Mouse (Mus musculus): ENCODE results near the gene 6430550D23Rik. TPM values are rescaled to one million over a fixed set of nuclear protein-coding genes. Genes with fewer than 3 reads are reported as not detected.

The 6430550D23Rik gene
- total RNA-seq, 4 experiments from 2014 or later: 1.5 to 2.4 (median 1.8) TPM

Other genes starting within 250 kb of the 6430550D23Rik start
- 10 to 100 TPM; 29.2 to 30.8 (median 29.9) TPM for gene Mmp24, start 232.6 kb downstream of the 6430550D23Rik start, total RNA-seq (2022)
- 10 to 100 TPM; 56.9 to 63.1 (median 60.3) TPM for gene BC029722, start 188.6 kb downstream of the 6430550D23Rik start, total RNA-seq (2022)
- gene Eif6, start 181.1 kb downstream of the 6430550D23Rik start, total RNA-seq (2022): 10 to 100 TPM; 78.6 to 93.2 (median 86.3) TPM
- gene Fam83c, start 173.1 kb downstream of the 6430550D23Rik start, total RNA-seq (2022): not detected
- gene Uqcc1, start 77.7 kb downstream of the 6430550D23Rik start, total RNA-seq (2022): 10 to 100 TPM; 82.6 to 97.0 (median 87.0) TPM
- gene Gm15557, start 67.2 kb downstream of the 6430550D23Rik start, total RNA-seq (2022): not detected
- under 1 TPM; 0.20 to 0.37 (median 0.24) TPM for gene Gdf5, start 62.6 kb downstream of the 6430550D23Rik start, total RNA-seq (2022)
- 10 to 100 TPM; 19.3 to 23.7 (median 19.8) TPM for gene Cep250, start 51.5 kb downstream of the 6430550D23Rik start, total RNA-seq (2022)
- 100 to 1,000 TPM; 207 to 236 (median 220) TPM for gene Ergic3, start 68 bp upstream of the 6430550D23Rik start, total RNA-seq (2022)
- not detected for gene Fer1l4, start 45.0 kb upstream of the 6430550D23Rik start, total RNA-seq (2022)
- gene Spag4, start 57.2 kb upstream of the 6430550D23Rik start, total RNA-seq (2022): 1 to 10 TPM; 2.9 to 4.0 (median 3.7) TPM
- gene Cpne1, start 104.0 kb upstream of the 6430550D23Rik start, total RNA-seq (2022): 10 to 100 TPM; 25.2 to 37.8 (median 34.2) TPM
- 10 to 100 TPM; 23.0 to 35.0 (median 26.7) TPM for gene Rbm12, start 104.0 kb upstream of the 6430550D23Rik start, total RNA-seq (2022)
- 10 to 100 TPM; 10.4 to 33.0 (median 23.4) TPM for gene Gm28036, start 119.1 kb upstream of the 6430550D23Rik start, total RNA-seq (2022)
- gene Romo1, start 136.1 kb upstream of the 6430550D23Rik start, total RNA-seq (2022): 100 to 1,000 TPM; 115 to 163 (median 132) TPM
- 10 to 100 TPM; 40.8 to 43.5 (median 42.8) TPM for gene Nfs1, start 136.2 kb upstream of the 6430550D23Rik start, total RNA-seq (2022)
- 100 to 1,000 TPM; 276 to 295 (median 278) TPM for gene Rbm39, start 172.3 kb upstream of the 6430550D23Rik start, total RNA-seq (2022)
- gene Phf20, start 188.5 kb upstream of the 6430550D23Rik start, total RNA-seq (2022): 10 to 100 TPM; 72.9 to 93.9 (median 80.2) TPM